Mouse (Mus musculus) heart, adult 2 months (tissue): Measurements from ENCODE around the gene Bbip1. TPM values are rescaled to one million over a fixed set of nuclear protein-coding genes. Genes with fewer than 3 reads are reported as not detected.
A peak's percentile ranks its signal among the peaks of the same experiment; 100 is the strongest.

Experiments
- DNase-seq, 2 experiments: peaks; one replicate each; pipeline ENCODE4 v3.0.0; 2021
- H3K27ac ChIP-seq: fragments of 200-600 bp; 2 replicates; pipeline ENCODE4 v1.8.1; 2022
- H3K27me3 ChIP-seq: fragments of 200-500 bp; 2 replicates; pipeline ENCODE4 v1.6.1; 2012; ENCODE audit warnings: mild to moderate bottlenecking, low read length, inconsistent platforms, mixed read lengths; ENCODE audit not compliant: control insufficient read depth, insufficient read depth
- H3K36me3 ChIP-seq: fragments of 200-500 bp; 2 replicates; pipeline ENCODE4 v1.6.1; 2012; ENCODE audit warnings: low read length, inconsistent platforms; ENCODE audit not compliant: control insufficient read depth, insufficient read depth
- H3K4me1 ChIP-seq: fragments of 200-500 bp; 2 replicates; pipeline ENCODE4 v1.6.1; 2011; ENCODE audit warnings: low read length; ENCODE audit not compliant: control insufficient read depth, insufficient read depth
- H3K4me3 ChIP-seq: fragments of 200-600 bp; 2 replicates; pipeline ENCODE4 v1.8.1; 2022
- H3K79me2 ChIP-seq: fragments of 200-500 bp; replicated peaks from 2 replicates; pipeline ENCODE4 v1.6.1; 2012; ENCODE audit warnings: mild to moderate bottlenecking, inconsistent platforms, low read length, moderate library complexity, mixed read lengths; ENCODE audit not compliant: control insufficient read depth, insufficient read depth
- H3K9ac ChIP-seq: fragments of 200-500 bp; 2 replicates; pipeline ENCODE4 v1.6.1; 2012; ENCODE audit warnings: low read depth, mild to moderate bottlenecking, control low read depth, inconsistent platforms, low read length, mixed read lengths
- CTCF ChIP-seq: fragments of 200-600 bp; IDR thresholded peaks from 2 replicates; pipeline ENCODE4 v1.8.1; 2022; ENCODE audit warnings: antibody characterized with exemption, mild to moderate bottlenecking, moderate library complexity
- EP300 ChIP-seq: fragments of 200-500 bp; IDR thresholded peaks from 2 replicates; pipeline ENCODE4 v1.6.1; 2011; ENCODE audit warnings: low read depth, low read length, control low read depth; ENCODE audit not compliant: insufficient read depth
- POLR2A ChIP-seq: fragments of 200-500 bp; IDR thresholded peaks from 2 replicates; pipeline ENCODE4 v1.6.1; 2011; ENCODE audit warnings: mild to moderate bottlenecking, low read depth, low read length, control low read depth; ENCODE audit not compliant: insufficient read depth
- WGBS: fragments of 180-500 bp; shearing (Covaris S2); methylation state at CpG from one replicate; pipeline ENCODE4 v1.1.7; 2018; 5-methylcytosine and 5-hydroxymethylcytosine counted together
- intact Hi-C: fragments of 180-260 bp; cut with DNase I; formaldehyde crosslinking; loops from one replicate; pipeline ENCODE4 v1.15.1; 2025
- polyA plus RNA-seq: library from polyadenylated mRNA; depleted of rRNA; stranded (reverse); fragments of >200 nt; gene quantifications from 2 replicates; pipeline ENCODE4 v1.2.3, GENCODE M21; 2012
- total RNA-seq, 2 experiments: library from RNA; stranded (reverse); gene quantifications; 2 replicates each; pipeline ENCODE4 v1.2.3; 2021

Bbip1 gene
- total and polyA plus RNA-seq, 3 experiments: 12.4 to 35.4 (median 34.5) TPM

DNA sequence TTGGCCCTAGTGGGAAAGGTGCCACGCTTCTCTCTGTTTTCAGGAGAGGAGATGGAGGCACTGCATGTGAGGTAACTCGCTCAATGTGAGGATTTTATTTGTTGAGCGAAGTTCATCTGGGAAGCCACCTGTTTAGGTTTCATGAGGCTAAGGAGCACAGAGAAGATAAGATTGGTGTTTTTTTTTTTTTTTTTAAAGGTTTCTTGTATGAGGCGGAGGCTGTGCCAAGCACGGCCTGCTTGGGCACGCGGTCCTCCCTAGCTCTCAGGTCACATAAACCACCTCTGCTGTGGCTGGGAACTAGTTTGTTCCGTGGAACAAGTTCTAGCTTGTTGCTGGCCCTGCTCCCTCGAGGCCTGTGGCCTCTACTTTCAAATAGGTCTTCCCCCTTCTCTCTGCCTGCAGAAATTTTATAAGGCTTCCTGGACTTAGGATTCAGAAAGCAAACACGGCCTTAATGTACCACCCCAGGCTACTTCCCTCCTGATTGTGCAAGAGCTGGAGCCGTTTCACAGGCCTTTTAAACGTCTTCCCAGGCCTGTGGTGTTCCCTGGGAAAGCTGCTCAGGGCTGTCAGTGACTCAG lies 49.8 kb downstream of the Bbip1 start:
- intact Hi-C loops: no loop called here
- Histone ChIP-seq H3K4me1 (peaks cover 8% of the 10 kb centered on the region), H3K4me3 (no peak overlapping the region), H3K27ac (peak overlapping the region; percentile 12; the same call in 1 of the 2 replicates), H3K36me3 (no peaks in the 10 kb centered on the region), H3K79me2 (no peaks in the 10 kb centered on the region), H3K27me3 (no peaks in the 10 kb centered on the region), H3K9ac (no peak overlapping the region)
- TF ChIP-seq CTCF (no peak), POLR2A (no peak), EP300 (no peak)
- DNase-seq: peak; percentile 53 to 61
- WGBS: 79% methylated on average over 12 of the region's 12 CpGs

GRCm38 (mm10) chr19:53893711-53894171 lies 50.7 kb downstream of the Bbip1 start:
- H3K79me2 ChIP-seq: no peaks in the 10 kb centered on the region
- TF ChIP-seq CTCF: no peak
- TF ChIP-seq EP300: no peak
- no peak for TF ChIP-seq POLR2A
- H3K36me3 ChIP-seq: no peaks in the 10 kb centered on the region
- peak; percentile 57 to 74 for DNase-seq
- H3K4me1 ChIP-seq: peaks cover 8% of the 10 kb centered on the region
- H3K4me3 ChIP-seq: no peak overlapping the region
- H3K27ac ChIP-seq: peak overlapping the region; percentile 43
- H3K9ac ChIP-seq: no peak overlapping the region
- WGBS: 64% methylated on average over 3 of the region's 3 CpGs
- intact Hi-C loops: no loop called here
- H3K27me3 ChIP-seq: no peaks in the 10 kb centered on the region

DNA sequence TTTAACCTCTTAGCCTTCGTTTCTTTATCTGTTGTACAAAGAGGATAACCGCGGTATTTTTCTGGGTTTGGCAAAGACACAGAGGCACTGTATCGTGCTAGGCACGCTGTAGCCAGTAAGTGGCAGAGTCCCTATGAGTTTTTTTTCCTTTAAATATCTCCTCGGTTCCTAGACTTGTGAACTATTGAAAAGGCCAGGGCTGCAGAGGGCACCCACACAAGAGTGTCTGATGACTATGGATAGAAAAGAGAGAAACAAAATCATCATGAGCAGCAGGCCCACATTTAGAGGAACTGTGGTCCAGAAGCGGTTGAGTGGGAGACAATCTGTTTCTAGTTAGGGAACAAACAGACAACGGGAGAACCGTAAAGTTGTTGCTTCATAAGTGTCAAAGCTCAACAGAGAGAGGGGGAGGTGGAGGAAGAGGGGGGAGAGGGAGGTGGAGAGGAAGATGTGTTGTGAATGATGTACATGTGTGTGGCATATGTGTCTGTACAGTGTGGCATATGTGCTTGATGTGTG lies 51.5 kb downstream of the Bbip1 start:
- Histone ChIP-seq H3K27ac (peak overlapping the region; percentile 23), H3K9ac (no peak overlapping the region), H3K36me3 (no peaks in the 10 kb centered on the region), H3K79me2 (no peaks in the 10 kb centered on the region), H3K4me3 (no peak overlapping the region), H3K4me1 (peaks cover 5% of the 10 kb centered on the region), H3K27me3 (no peaks in the 10 kb centered on the region)
- TF ChIP-seq EP300 (no peak), CTCF (no peak), POLR2A (no peak)
- 50% methylated on average over 9 of the region's 9 CpGs for WGBS
- DNase-seq: no peak
- intact Hi-C loops: no loop called here

DNA sequence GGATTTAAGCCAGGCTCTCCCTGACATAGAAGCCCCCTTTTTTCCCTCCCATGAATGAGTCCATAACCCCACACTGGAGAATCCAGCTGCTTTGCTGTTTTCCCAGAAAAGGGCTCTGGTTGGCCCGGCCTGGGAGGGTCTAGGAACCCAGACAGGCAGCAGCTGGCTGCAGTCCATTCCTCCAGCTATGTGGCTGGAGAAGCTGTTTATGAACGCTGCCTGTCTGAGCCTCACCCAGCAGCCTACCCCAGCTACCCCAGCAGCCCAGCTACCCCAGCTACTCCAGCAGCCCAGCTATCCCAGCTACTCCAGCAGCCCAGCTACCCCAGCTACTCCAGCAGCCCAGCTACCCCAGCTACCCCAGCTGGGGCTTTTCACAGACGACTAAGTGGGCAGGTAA lies 52.4 kb downstream of the Bbip1 start, which contains the start of gene Pdcd4:
Gene Pdcd4, plus strand, starts transcription at position 171 of the 400 bp plus-strand sequence.
- Histone ChIP-seq H3K27me3 (no peaks in the 10 kb centered on the region), H3K79me2 (no peaks in the 10 kb centered on the region), H3K36me3 (no peaks in the 10 kb centered on the region), H3K27ac (peak within 1 kb of the TSS; percentile 23), H3K4me3 (no peak within 1 kb of the TSS), H3K4me1 (peaks cover 5% of the 10 kb centered on the region), H3K9ac (no peak within 1 kb of the TSS)
- WGBS: 60% methylated on average over 3 of the region's 3 CpGs
- intact Hi-C loops: no loop called here
- DNase-seq: peak in 1 of 2 experiments; percentile 28
- no peak for TF ChIP-seq CTCF
- no peak for TF ChIP-seq EP300
- TF ChIP-seq POLR2A: no peak

DNA sequence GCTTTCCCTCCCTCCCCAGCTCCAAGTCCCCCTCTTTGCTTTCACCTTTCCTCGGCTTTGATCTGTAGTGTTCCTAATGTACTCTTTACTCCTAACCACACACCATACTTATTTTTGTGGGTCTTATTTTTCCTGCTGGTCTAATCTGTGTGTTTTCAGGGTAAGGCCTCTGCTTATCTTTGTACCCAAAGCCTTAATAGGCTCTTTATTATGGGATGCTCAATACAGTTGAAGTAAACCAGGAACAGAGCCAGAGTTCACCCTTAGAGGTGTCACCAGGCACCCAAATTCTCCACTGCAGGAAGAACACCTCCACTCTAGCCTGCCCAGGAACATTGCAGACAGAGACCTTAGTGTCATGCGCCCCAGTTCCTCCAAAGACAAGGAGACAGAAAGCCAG lies 52.9 kb downstream of the Bbip1 start:
- no peak overlapping the region for H3K9ac ChIP-seq
- no peaks in the 10 kb centered on the region for H3K36me3 ChIP-seq
- no peak overlapping the region for H3K4me3 ChIP-seq
- H3K27me3 ChIP-seq: no peaks in the 10 kb centered on the region
- H3K27ac ChIP-seq: no peak overlapping the region; the same call in 1 of the 2 replicates
- intact Hi-C loops: no loop called here
- TF ChIP-seq EP300 (no peak), POLR2A (no peak), CTCF (no peak)
- H3K4me1 ChIP-seq: peaks cover 5% of the 10 kb centered on the region
- no peak for DNase-seq
- WGBS: 81% methylated on average over 2 of the region's 2 CpGs
- H3K79me2 ChIP-seq: no peaks in the 10 kb centered on the region

GRCm38 (mm10) chr19:53890781-53891251 lies 53.6 kb downstream of the Bbip1 start:
- Histone ChIP-seq H3K36me3 (no peaks in the 10 kb centered on the region), H3K4me1 (peaks cover 5% of the 10 kb centered on the region), H3K27ac (0 out of 2 replicates have a peak overlapping the region, but pooled peaks have one; percentile 3), H3K27me3 (no peaks in the 10 kb centered on the region), H3K4me3 (no peak overlapping the region), H3K9ac (no peak overlapping the region), H3K79me2 (no peaks in the 10 kb centered on the region)
- WGBS: 38% methylated on average over 5 of the region's 5 CpGs
- peak in 1 of 2 experiments; percentile 66 for DNase-seq
- intact Hi-C loops: no loop called here
- peak; percentile 35 for TF ChIP-seq CTCF
- TF ChIP-seq POLR2A: no peak
- TF ChIP-seq EP300: 0 out of 2 replicates have a peak, but pooled peaks have one; percentile 25
